Mouse (Mus musculus) spleen, postnatal 14 days (tissue): ENCODE results near the gene Josd2.

Experiments used
- DNase-seq, 2 experiments: peaks; one replicate each; pipeline ENCODE4 v3.0.0; 2021 to 2022; ENCODE audit warnings: low spot score in 2 of 2

Gene Josd2

DNA sequence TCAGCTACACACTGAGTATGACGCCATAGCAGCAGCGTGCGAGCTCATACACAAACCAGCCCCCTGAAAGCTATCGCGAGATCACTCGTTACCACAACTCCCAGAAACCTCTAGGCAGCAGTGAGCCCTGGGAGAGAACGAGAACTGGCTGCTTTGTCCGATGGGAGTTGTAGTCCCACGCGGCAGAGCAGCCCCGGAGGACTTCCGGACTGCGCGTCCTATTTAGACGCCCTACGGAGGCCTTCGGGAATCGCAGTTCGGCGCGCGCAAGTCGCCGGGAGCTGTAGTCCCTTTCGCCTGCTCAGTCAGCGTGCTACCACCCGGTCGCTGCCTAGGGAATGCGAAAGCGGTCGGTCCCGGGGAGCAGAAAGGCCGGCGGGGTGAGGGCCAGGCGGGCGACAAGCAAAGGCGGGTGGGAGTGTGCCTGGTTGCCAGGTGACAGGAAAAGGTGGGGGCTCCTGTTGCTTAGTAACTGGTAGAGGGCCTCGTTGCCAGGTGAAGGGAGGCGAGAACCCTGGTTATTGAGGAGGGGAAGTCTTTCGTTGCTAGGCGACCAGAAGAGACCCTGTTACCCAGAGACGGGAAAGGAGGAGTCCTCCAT is at the start of gene Josd2:
Gene Josd2 (plus strand): TSS at position 170 of the 601 bp plus-strand sequence.
- DNase-seq, result peak; percentile 74 to 84

GRCm38 (mm10) chr7:44427666-44428065 is 40.1 kb upstream of the Josd2 start:
- no peak for DNase-seq

GRCm38 (mm10) chr7:44428171-44428950 is 39.4 kb upstream of the Josd2 start:
- DNase-seq, result no peak

DNA sequence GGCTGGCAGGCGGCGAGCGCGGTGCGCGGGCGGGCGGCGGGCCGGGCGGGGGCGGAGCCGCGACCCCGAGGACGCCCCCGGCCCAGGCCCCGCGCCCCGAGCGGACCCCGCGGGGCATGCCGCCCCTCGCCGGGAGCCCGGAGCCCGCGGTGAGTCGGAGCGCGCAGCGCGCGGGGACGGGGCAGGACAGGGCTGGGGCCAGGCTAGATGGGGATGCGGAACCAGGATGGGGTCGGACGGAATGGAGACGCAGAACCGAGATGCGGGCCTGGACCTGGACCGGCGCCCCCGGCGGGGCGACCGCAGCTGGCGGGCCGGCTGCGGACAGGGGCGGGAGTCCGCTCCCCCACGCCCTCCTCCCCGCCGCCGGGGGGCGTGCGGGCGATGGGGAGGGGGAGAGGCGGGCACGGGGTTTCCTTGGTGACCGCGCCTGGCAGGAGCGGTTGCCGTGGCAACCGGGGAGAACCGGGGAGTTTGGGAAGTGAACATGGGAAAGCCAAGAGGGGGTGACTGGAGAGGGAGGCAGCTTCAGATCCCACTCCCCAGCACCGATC is 38.7 kb upstream of the Josd2 start, which contains the start of gene Lrrc4b:
Gene Lrrc4b (plus strand): TSS at position 51 of the 554 bp plus-strand sequence.
- no peak for DNase-seq

GRCm38 (mm10) chr7:44429534-44430488 is 38.0 kb upstream of the Josd2 start:
- no peak for DNase-seq

DNA sequence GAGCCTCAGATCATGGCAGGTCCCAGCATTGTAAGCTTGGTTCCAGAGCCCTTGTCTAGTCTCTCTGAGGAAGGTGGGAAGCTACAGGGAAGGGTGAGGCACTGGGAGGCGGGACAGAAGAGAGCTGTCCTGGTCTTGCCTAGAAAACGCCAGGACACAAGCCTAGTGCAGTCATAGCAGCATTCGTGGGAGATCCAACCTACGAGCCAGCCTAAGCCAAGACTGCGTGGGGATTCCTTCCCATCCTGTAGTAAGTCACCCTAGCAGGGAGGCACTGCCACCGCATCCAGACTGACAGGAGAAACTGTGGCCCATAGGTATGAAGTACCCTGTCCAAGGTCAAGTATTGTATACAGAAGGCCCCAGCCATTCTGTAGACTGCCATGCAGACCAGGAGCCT is 35.2 kb upstream of the Josd2 start:
- no peak for DNase-seq

DNA sequence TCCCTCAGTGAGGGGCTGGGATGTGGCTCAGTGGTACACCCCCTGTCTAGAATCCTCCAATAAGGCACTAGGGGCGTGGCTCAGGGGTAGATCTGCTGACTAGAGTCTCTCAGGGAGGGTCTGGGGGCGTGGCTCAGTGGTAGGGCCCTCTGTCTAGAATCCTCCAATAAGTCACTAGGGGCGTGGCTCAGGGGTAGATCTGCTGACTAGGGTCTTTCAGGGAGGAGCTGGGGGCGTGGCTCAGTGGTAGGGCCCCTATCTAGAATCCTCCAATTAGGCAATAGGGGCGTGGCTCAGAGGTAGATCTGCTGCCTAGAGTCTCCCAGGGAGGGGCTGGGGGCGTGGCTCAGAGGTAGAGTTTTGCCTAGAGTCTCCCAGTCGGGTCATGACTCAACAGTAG is 34.4 kb upstream of the Josd2 start:
- no peak for DNase-seq

DNA sequence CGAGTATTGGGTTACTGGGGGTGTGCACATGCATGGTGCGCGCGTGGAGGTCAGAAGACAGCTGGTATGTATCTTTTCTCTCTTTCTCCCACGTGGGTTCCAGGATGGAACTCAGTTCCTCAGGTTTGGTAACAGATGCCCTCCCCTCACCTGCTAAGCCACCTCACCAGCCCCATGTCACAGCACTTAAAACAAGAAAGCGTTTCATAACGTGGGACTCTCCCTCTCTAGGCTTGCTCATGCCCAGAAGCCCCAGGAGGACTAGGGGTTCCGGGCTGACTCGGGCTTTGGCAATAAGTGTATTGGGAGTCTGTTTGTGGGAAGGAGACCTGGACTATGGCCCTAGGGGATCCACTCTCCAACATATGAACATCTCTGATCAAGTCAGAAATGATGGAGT is 33.7 kb upstream of the Josd2 start:
- no peak for DNase-seq

- no peak for DNase-seq
Observed at GRCm38 (mm10) chr7:44435796-44436195, 32.0 kb upstream of the Josd2 start.

GRCm38 (mm10) chr7:44436267-44436666 is 31.5 kb upstream of the Josd2 start:
- no peak for DNase-seq

DNA sequence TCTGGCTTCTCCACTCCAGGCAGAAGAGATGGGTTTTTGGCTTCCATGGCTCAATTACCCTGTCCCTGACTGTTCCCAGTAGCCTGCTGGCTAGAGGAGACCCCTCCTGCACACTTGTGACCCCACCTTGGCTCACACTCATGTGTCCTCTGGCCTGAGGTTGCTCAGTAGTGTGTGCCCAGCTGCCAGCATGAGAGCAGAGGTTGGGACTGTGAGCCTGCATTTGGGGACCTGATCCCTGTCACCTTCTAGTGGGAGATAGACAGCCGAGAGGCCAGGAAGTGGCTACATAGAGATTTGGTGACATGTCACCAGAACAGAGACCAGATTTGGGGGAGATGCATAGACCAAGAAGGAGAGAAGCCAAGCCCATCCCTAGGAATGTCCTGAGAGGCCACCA is 30.6 kb upstream of the Josd2 start:
- no peak for DNase-seq

DNA sequence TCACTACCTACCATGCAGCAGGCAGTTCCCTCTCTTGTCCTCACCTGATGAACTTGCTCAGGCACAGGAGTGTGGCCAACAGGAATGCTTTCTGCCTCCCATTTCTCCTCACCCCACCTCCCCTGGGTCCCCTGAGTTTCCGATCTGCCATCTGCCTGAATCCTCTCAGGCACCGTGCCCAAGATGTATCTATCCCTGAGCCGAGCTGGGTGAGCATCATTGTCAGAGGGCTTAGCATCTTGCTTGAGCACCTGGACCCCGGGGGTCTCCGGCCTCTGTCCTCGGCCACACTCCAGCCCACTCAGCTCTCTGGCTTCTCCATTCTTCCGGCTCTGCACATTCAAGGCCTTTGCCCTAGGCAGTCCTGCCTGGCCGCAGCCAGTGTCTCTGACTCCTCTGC is 29.8 kb upstream of the Josd2 start:
- DNase-seq, result no peak

- no peak for DNase-seq
Observed at GRCm38 (mm10) chr7:44439696-44440095, 28.1 kb upstream of the Josd2 start.

DNA sequence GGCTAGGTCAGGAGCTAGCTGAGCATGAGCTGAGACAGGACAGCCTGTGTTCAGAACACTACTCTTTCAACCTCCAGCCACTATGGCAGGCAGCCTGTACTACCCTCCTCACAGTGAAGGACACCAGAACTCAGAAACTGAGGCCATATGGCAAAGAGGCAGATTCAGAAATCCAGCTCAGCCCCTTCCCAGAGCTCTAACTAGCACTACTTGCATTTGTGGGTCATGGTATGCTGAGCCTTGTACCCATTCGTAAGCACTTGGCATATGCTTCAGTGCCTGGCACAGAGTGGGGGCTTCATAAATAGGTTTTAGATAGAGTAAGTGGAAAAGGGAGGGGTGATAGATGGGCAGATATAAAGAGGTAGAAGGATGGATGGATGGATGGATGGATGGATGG is 27.3 kb upstream of the Josd2 start:
- no peak for DNase-seq

GRCm38 (mm10) chr7:44441180-44441579 is 26.6 kb upstream of the Josd2 start:
- DNase-seq, result no peak

- DNase-seq, result no peak
Observed at GRCm38 (mm10) chr7:44441648-44442109, 26.1 kb upstream of the Josd2 start.

DNA sequence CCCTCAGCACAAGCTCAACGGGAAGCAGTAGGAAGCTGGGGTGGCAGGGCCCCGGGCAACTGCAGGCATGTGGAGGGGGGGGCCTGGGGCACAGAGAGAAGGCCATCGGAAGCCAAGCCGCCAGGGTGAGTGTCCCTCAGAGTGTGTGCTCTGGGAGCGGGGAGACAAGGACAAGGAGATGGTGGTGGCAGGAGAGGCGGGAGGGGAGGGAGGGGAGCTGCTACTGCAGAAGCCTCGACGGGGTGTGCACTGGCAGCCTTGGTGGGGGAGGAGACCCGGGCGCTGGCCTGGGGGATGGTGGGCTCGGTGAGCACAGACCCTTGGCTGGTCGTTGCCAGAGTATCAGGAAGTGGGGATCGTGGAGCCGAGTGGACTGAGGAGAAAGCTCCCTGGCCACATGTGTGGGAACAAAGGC is 25.4 kb upstream of the Josd2 start:
- DNase-seq, result no peak

DNA sequence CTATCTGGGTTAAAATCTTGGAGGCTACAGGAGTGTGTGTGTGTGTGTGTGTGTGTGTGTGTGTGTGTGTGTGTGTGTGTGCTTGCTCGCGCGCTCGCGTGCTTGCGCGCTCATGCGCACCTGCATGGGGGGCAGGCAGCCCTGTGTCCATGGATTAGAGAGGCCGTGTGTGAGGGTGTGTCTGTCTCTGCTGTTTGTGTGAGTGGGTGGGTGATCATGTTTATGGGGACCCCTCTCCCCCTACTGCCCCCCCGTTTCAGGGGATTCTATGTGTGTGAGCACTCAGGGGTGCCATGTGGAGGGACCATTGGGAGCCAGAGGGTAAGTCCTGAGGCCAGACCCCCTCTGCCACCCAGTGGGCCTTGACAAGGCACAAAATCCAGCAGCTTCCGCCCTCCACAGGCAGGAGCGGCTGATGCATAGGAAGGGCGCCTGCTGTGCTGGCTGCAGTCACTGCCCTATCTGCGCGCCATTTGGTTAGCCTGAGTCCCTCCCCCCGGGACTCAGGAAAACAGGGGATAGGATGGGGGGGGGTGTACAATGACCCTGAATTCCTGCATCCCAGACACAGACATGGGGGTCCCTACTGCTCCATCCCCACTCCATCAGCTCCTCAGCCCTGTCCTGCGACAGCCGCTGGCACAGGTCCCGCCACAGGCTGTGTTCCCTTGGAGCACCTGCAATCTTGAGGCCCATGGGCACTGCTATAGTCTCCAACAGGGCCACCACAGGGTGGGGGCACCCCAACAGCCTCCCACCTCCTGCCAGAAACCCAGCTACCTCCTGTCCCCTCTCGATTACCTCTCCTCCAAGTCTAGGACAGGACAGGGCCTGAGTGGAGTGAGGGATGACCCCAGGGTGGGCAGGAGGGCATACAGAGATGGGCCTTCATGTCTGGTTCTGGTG is 24.3 kb upstream of the Josd2 start:
- DNase-seq, result no peak

DNA sequence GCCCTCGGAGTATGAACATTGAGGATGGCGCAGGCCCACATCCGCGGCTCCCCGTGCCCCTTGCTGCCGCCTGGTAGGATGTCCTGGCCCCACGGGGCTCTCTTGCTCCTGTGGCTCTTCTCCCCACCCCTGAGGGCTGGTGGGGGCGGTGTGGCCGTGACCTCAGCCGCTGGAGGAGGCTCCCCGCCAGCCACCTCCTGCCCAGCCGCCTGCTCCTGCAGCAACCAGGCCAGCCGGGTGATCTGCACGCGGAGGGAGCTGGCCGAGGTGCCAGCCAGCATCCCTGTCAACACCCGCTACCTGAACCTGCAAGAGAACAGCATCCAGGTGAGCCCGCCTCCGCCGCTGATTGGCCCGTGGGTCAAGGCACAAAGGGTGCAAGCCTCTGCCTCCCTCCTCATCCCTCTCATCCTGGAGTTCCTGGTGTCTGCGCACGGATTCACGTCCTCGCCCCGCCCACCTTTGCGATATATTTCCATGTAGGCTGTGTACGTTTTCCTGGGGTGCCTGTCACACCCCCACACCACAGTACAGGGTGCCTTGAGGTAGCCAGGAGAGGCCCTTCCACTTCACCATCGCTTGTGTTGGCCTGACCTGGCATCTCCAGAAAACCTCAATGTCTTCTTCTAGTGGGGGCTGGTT is 22.8 kb upstream of the Josd2 start:
- DNase-seq, result no peak

DNA sequence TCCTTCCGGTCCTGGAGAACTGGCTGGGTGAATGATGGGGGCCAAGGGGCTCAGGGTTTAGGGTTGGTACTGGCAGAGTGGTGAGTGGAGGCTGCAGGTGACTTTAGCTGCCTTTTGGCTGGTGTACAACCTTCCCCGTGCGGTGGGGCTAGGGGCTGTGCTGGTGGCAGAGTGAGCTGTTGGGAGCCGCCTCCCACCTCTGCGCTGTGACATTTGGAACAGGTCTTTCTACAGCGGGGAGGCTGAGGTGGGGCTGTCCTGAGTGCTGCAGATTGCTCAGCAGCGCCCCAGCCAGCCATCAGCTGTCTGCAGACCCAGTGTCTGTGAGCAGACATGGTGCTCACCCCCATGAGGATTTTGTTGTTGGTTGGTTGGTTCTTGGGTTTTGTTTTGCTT is 22.3 kb upstream of the Josd2 start:
- DNase-seq, result no peak
